Mouse (Mus musculus) MN1 (cell line): Measurements from ENCODE around the gene Crybb2.
"Not testable (repeated sequence)": the region's sequence is repeated elsewhere in the genome, so short reads cannot be mapped to it uniquely, and the experiment has no call there.

Source experiments
- DNase-seq: peaks from one replicate; pipeline ENCODE4 v3.0.0-alpha.2; 2016; ENCODE audit warnings: low spot score

Gene Crybb2

GRCm38 (mm10) chr5:113070017-113070416 lies at the start of gene Crybb2:
Crybb2 (minus strand) TSS chr5:113070117.
- DNase-seq, result no peak

GRCm38 (mm10) chr5:113119291-113119690 lies 49.4 kb upstream of the Crybb2 start:
- DNase-seq, result no peak

GRCm38 (mm10) chr5:113118695-113119094 lies 48.8 kb upstream of the Crybb2 start:
- peak; percentile 65 for DNase-seq

GRCm38 (mm10) chr5:113117361-113117760 lies 47.4 kb upstream of the Crybb2 start:
- no peak for DNase-seq

- no peak for DNase-seq
Observed at GRCm38 (mm10) chr5:113115896-113116295, 46.0 kb upstream of the Crybb2 start.

GRCm38 (mm10) chr5:113114264-113115225 lies 44.6 kb upstream of the Crybb2 start:
- no peak for DNase-seq

GRCm38 (mm10) chr5:113113120-113113519 lies 43.2 kb upstream of the Crybb2 start:
- DNase-seq, result no peak

- no peak for DNase-seq
Observed at GRCm38 (mm10) chr5:113111336-113111735, 41.4 kb upstream of the Crybb2 start.

GRCm38 (mm10) chr5:113110929-113111328 lies 41.0 kb upstream of the Crybb2 start:
- peak; percentile 28 for DNase-seq

GRCm38 (mm10) chr5:113109651-113110050 lies 39.7 kb upstream of the Crybb2 start:
- not testable (repeated sequence) for DNase-seq

GRCm38 (mm10) chr5:113108165-113108764 lies 38.3 kb upstream of the Crybb2 start:
- DNase-seq, result no peak

- peak; percentile 58 for DNase-seq
Observed at GRCm38 (mm10) chr5:113107709-113108108, 37.8 kb upstream of the Crybb2 start.

- no peak for DNase-seq
Observed at GRCm38 (mm10) chr5:113106594-113106993, 36.7 kb upstream of the Crybb2 start.

- DNase-seq, result no peak
Observed at GRCm38 (mm10) chr5:113105481-113105880, 35.6 kb upstream of the Crybb2 start.

- DNase-seq, result no peak
Observed at GRCm38 (mm10) chr5:113105035-113105434, 35.1 kb upstream of the Crybb2 start.

- DNase-seq, result no peak
Observed at GRCm38 (mm10) chr5:113102455-113102854, 32.5 kb upstream of the Crybb2 start.

GRCm38 (mm10) chr5:113101457-113101856 lies 31.5 kb upstream of the Crybb2 start:
- no peak for DNase-seq

GRCm38 (mm10) chr5:113100422-113100821 lies 30.5 kb upstream of the Crybb2 start:
- no peak for DNase-seq

GRCm38 (mm10) chr5:113099546-113099945 lies 29.6 kb upstream of the Crybb2 start:
- DNase-seq, result peak; percentile 91

GRCm38 (mm10) chr5:113097551-113097950 lies 27.6 kb upstream of the Crybb2 start:
- DNase-seq, result no peak

GRCm38 (mm10) chr5:113095456-113095855 lies 25.5 kb upstream of the Crybb2 start:
- DNase-seq, result no peak

- DNase-seq, result no peak
Observed at GRCm38 (mm10) chr5:113092406-113092805, 22.5 kb upstream of the Crybb2 start.

- peak; percentile 54 for DNase-seq
Observed at GRCm38 (mm10) chr5:113091162-113091561, 21.2 kb upstream of the Crybb2 start.
